Comparison of ENCODE assay signal across 12 mouse cellular contexts in genomic region chr2:51579767-51580166, GRCm38 (mm10). TPM values are rescaled to one million over a fixed set of nuclear protein-coding genes. Genes with fewer than 3 reads are reported as not detected.
"Had no signal": no experiment of that assay in that cellular context is flagged by ENCODE, and none has a peak within 500 bp of the region (broad histone marks: within the 10 kb centered on the region; RNA-seq: fewer than 3 reads in every experiment).

No protein-coding gene starts in this region.

- DNase-seq: lung, adult 18-20 months; lung, embryonic 14.5 days; lung, postnatal 10 days; lung, postnatal 4 days; midbrain, embryonic 14.5 days; retina, postnatal 1 day; right cerebral cortex, adult 18-20 months; right cerebral cortex, postnatal 25 days; thymus, postnatal 14 days; thymus, postnatal 36 days had no signal

- ATAC-seq: midbrain, embryonic 16.5 days had no signal

RNA-seq across cellular contexts. Expression of gene Tas2r134, which starts 47.5 kb away (rescaled TPM):
- total RNA-seq: megakaryocyte-erythroid progenitor cell, adult 5-6 weeks had no signal
